Mouse (Mus musculus) E14TG2a.4 (cell line): ENCODE results near the gene Nmb.

Source experiments
- CTCF ChIP-seq: conservative IDR thresholded peaks from 2 replicates; pipeline ENCODE4 v1.5.1; 2014; ENCODE audit warnings: low read length
- NANOG ChIP-seq: IDR thresholded peaks from 2 replicates; pipeline ENCODE4 v1.6.1; 2014; ENCODE audit warnings: borderline replicate concordance, low read length, mixed read lengths

DNA sequence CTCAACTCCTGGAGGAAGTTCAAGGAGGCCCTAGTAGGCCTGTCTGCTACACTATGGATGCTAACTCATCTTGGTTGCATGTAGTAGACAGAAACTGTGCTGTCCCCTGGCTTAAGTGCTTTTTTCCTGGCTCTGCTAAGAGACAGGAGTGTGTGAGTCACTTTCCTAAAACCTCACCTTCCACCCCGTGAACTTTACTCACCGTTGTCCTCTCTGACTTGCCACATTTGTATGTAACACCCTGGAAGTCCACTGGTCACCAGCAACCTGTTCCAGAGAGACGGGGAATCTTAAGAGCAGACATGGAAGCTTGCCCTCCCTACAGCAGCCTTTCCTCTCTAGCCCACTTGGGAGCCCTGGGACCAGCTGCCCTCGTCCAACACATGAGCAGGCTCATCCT, 7.2 kb downstream of the Nmb start:
- TF ChIP-seq CTCF, result no peak
- no peak for TF ChIP-seq NANOG
